Mouse (Mus musculus) kidney, postnatal 0 days (tissue): ENCODE measurements around the gene Map3k14. TPM values are rescaled to one million over a fixed set of nuclear protein-coding genes. Genes with fewer than 3 reads are reported as not detected.
A peak's percentile ranks its signal among the peaks of the same experiment; 100 is the strongest.
"Not testable (repeated sequence)": the region's sequence is repeated elsewhere in the genome, so short reads cannot be mapped to it uniquely, and the experiment has no call there.

Source experiments
- ATAC-seq: fragments of 200-750 bp; cut with Nextera tagmentation; replicated peaks from 2 replicates; pipeline ENCODE4 v1.8.0; 2017; ENCODE audit warnings: low read depth, moderate number of reproducible peaks, moderate TSS enrichment, moderate library complexity; ENCODE audit not compliant: low FRiP score
- DNase-seq: peaks from one replicate; pipeline ENCODE4 v3.0.0-alpha.2; 2016; ENCODE audit warnings: low spot score
- H3K27ac ChIP-seq: fragments of 300-500 bp; sonication (generic); 2 replicates; pipeline ENCODE4 v1.5.1; 2014; ENCODE audit warnings: mild to moderate bottlenecking
- H3K27me3 ChIP-seq: fragments of 300-500 bp; sonication (generic); 2 replicates; pipeline ENCODE4 v1.6.1; 2014; ENCODE audit warnings: low read length, mixed read lengths; ENCODE audit not compliant: insufficient read depth
- H3K36me3 ChIP-seq: fragments of 300-500 bp; sonication (generic); 2 replicates; pipeline ENCODE4 v1.6.1; 2014; ENCODE audit warnings: low read length, mixed read lengths; ENCODE audit not compliant: insufficient read depth
- H3K4me1 ChIP-seq: fragments of 300-500 bp; sonication (generic); replicated peaks from 2 replicates; pipeline ENCODE4 v1.6.1; 2014; ENCODE audit warnings: antibody characterized with exemption, low read length, mixed read lengths; ENCODE audit not compliant: insufficient read depth
- H3K4me2 ChIP-seq: fragments of 300-500 bp; sonication (generic); 2 replicates; pipeline ENCODE4 v1.6.1; 2014; ENCODE audit warnings: mild to moderate bottlenecking, low read length, moderate library complexity, mixed read lengths
- H3K4me3 ChIP-seq: fragments of 300-500 bp; sonication (generic); replicated peaks from 2 replicates; pipeline ENCODE4 v1.5.1; 2014; ENCODE audit warnings: low read depth, low read length
- H3K9ac ChIP-seq: fragments of 300-500 bp; sonication (generic); 2 replicates; pipeline ENCODE4 v1.6.1; 2014; ENCODE audit warnings: low read depth, low read length
- H3K9me3 ChIP-seq: fragments of 300-500 bp; sonication (generic); replicated peaks from 2 replicates; pipeline ENCODE4 v1.6.1; 2016; ENCODE audit warnings: low read length, inconsistent platforms, mixed read lengths
- CTCF ChIP-seq: IDR thresholded peaks from 2 replicates; pipeline ENCODE4 v1.5.1; 2016; ENCODE audit warnings: antibody characterized with exemption, low read depth, mild to moderate bottlenecking, moderate library complexity
- WGBS: fragments of 180-500 bp; shearing (Covaris S2); extraction: QIAGEN DNeasy Blood & Tissue Kit; methylation state at CpG from one replicate; pipeline ENCODE4 v1.1.7; 2014; 5-methylcytosine and 5-hydroxymethylcytosine counted together
- polyA plus RNA-seq: library from polyadenylated mRNA; unstranded; fragments of >200 nt; fragmentation: Nextera tagmentation; extraction: Ambion mirVana; gene quantifications from 2 replicates; pipeline ENCODE4 v1.2.1, GENCODE M21; 2015

Map3k14 gene
- polyA plus RNA-seq, 1 experiment from 2014 or later = 3.2 TPM

DNA sequence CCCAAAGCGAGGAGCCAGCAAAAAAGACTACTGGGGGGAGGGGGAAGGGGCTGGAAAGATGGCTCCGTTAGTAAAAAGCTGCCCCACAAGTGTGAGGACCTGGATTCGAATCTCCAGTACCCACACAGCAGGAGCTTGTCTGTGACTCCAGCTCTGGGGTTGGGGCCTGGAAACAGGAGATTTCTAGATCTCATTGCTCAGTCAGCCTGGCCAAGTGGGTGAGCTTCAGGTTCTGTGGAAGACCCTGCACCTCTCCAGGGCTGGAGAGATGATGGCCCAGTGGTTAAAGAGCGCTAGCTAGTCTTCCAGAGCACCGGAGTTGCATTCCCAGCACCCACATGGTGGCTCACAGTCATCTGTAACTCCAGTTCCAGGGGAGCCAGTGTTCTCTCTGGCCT, 25.6 kb upstream of the Map3k14 start:
- Histone ChIP-seq H3K9ac (no peak overlapping the region), H3K4me3 (no peak overlapping the region), H3K27me3 (no peaks in the 10 kb centered on the region), H3K9me3 (no peaks in the 10 kb centered on the region), H3K4me2 (no peak overlapping the region), H3K36me3 (no peaks in the 10 kb centered on the region), H3K27ac (no peak overlapping the region), H3K4me1 (peaks cover 5% of the 10 kb centered on the region; the same call in 1 of the 2 replicates)
- ATAC-seq (no peak), DNase-seq (no peak)
- no peak for TF ChIP-seq CTCF
- WGBS = 73% methylated on average over 5 of the region's 5 CpGs

- peak; percentile 33; the same call in 1 of the 2 replicates for ATAC-seq
- H3K4me2 ChIP-seq = no peak overlapping the region
- H3K27ac ChIP-seq = no peak overlapping the region
These were observed 25.0 kb upstream of the Map3k14 start for GRCm38 (mm10) chr11:103292152-103292889.

GRCm38 (mm10) chr11:103290841-103291240, 23.6 kb upstream of the Map3k14 start:
- DNase-seq = not testable (repeated sequence)

More at GRCm38 (mm10) chr11:103292152-103292889, 25.0 kb upstream of the Map3k14 start:
- Histone ChIP-seq H3K27me3 (no peaks in the 10 kb centered on the region), H3K9ac (no peak overlapping the region), H3K4me1 (peaks cover 5% of the 10 kb centered on the region; the same call in 1 of the 2 replicates), H3K36me3 (no peaks in the 10 kb centered on the region), H3K4me3 (no peak overlapping the region), H3K9me3 (no peaks in the 10 kb centered on the region)
- DNase-seq = peak; percentile 86
- TF ChIP-seq CTCF = no peak
- 8% methylated on average over 14 of the region's 14 CpGs for WGBS

DNA sequence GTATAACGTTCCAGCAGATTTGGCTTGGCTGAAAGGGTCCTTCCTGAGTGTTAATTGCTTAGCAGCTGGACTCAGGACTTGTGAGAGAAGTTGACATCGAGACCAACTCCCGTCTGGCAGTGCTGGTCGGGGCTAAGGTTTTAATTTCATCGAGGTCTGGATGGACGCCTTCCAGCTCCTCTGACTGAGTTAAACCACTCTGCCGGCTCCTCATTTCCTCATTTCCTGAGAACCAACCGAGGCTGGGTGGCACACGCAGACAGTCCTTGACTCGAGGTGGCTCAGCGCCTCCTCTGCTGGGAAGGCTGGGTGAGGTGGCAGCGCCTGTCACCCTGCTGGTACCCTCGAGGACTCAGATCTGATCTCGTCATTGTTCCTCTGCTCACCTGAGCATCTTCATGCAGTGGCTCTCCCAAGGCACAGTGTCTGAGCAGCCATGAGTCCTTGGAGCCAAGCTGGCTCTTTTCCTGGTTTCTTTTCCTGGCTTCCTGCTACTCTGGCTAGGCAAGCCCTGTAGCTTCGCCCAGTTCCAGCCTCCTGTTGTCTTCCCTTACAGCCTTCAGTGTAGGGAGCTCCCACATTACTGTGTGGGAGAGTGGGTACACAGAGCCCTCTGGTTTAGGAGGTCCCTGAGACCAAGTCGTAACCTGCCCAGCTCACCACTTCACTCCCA, 21.2 kb upstream of the Map3k14 start:
- no peak overlapping the region for H3K4me3 ChIP-seq
- H3K9ac ChIP-seq = peak overlapping the region; percentile 18; the same call in 1 of the 2 replicates
- H3K4me2 ChIP-seq = no peak overlapping the region
- no peak for ATAC-seq
- peaks cover 5% of the 10 kb centered on the region; the same call in 1 of the 2 replicates for H3K4me1 ChIP-seq
- no peak overlapping the region for H3K27ac ChIP-seq
- no peaks in the 10 kb centered on the region for H3K27me3 ChIP-seq
- no peak for TF ChIP-seq CTCF
- no peaks in the 10 kb centered on the region for H3K9me3 ChIP-seq
- H3K36me3 ChIP-seq = no peaks in the 10 kb centered on the region
- DNase-seq = peak; percentile 63
- 32% methylated on average over 16 of the region's 16 CpGs for WGBS

More at GRCm38 (mm10) chr11:103290841-103291240, 23.6 kb upstream of the Map3k14 start:
- WGBS = 87% methylated on average over 7 of the region's 7 CpGs
- H3K4me1 ChIP-seq, H3K9me3 ChIP-seq, H3K4me3 ChIP-seq, H3K36me3 ChIP-seq, H3K4me2 ChIP-seq, H3K27me3 ChIP-seq, H3K27ac ChIP-seq, H3K9ac ChIP-seq, ATAC-seq: not testable (repeated sequence)

- Histone ChIP-seq H3K27ac (no peak overlapping the region), H3K9ac (no peak overlapping the region), H3K36me3 (no peaks in the 10 kb centered on the region), H3K9me3 (no peaks in the 10 kb centered on the region), H3K4me2 (no peak overlapping the region), H3K27me3 (no peaks in the 10 kb centered on the region), H3K4me3 (no peak overlapping the region), H3K4me1 (peaks cover 5% of the 10 kb centered on the region; the same call in 1 of the 2 replicates)
- 92% methylated on average over 5 of the region's 5 CpGs for WGBS
- DNase-seq (no peak), ATAC-seq (no peak)
- no peak for TF ChIP-seq CTCF
These were observed 19.6 kb upstream of the Map3k14 start for GRCm38 (mm10) chr11:103286910-103287309.

DNA sequence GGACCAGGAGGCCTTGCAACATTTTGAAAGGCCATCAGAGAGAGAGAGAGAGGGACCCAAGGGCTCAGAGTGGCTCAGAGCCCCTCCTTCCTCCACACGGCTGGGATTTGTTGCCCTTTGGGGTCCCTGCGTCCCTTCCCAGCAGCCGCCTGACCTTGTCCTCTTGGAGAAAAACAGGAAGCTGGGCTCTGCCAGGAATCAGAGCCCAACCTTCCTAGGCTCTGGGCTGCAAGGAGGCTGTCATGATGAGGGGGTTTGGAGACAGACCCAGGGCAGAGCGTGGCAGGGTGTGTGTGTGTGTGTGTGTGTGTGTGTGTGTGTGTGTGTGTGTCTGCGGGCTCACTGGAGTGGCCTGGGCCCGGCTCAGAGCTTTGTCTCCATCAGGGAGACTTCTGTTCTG, 18.7 kb upstream of the Map3k14 start:
- 26% methylated on average over 6 of the region's 6 CpGs for WGBS
- peak; percentile 75 for ATAC-seq

More for the DNA sequence above, 18.7 kb upstream of the Map3k14 start:
- Histone ChIP-seq H3K27ac (peak overlapping the region; percentile 76), H3K9me3 (no peaks in the 10 kb centered on the region), H3K36me3 (no peaks in the 10 kb centered on the region), H3K4me1 (peaks cover 5% of the 10 kb centered on the region; the same call in 1 of the 2 replicates), H3K4me3 (no peak overlapping the region), H3K9ac (no peak overlapping the region), H3K27me3 (no peaks in the 10 kb centered on the region), H3K4me2 (no peak overlapping the region)
- DNase-seq = peak; percentile 85
- no peak for TF ChIP-seq CTCF
